Mouse (Mus musculus) liver, embryonic 11.5 days (tissue): ENCODE measurements around the gene Rab37. TPM values are rescaled to one million over a fixed set of nuclear protein-coding genes. Genes with fewer than 3 reads are reported as not detected.
A peak's percentile ranks its signal among the peaks of the same experiment; 100 is the strongest.

Source experiments
- ATAC-seq: fragments of 200-750 bp; cut with Nextera tagmentation; replicated peaks from 2 replicates; pipeline ENCODE4 v1.8.0; 2017; ENCODE audit warnings: moderate number of reproducible peaks, mild to moderate bottlenecking, moderate TSS enrichment, moderate library complexity; ENCODE audit not compliant: low FRiP score
- DNase-seq: peaks from one replicate; pipeline ENCODE4 v3.0.0-alpha.2; 2017; ENCODE audit warnings: low spot score
- H3K27ac ChIP-seq: fragments of 300-500 bp; sonication (generic); 2 replicates; pipeline ENCODE4 v1.5.1; 2014; ENCODE audit warnings: mild to moderate bottlenecking, low read depth, low read length, control low read depth
- H3K27me3 ChIP-seq: fragments of 300-500 bp; sonication (generic); replicated peaks from 2 replicates; pipeline ENCODE4 v1.6.1; 2014; ENCODE audit warnings: low read length, mixed read lengths; ENCODE audit not compliant: control insufficient read depth, insufficient read depth
- H3K36me3 ChIP-seq: fragments of 300-500 bp; sonication (generic); 2 replicates; pipeline ENCODE4 v1.6.1; 2014; ENCODE audit warnings: mild to moderate bottlenecking, low read length, moderate library complexity, mixed read lengths; ENCODE audit not compliant: control insufficient read depth, insufficient read depth
- H3K4me1 ChIP-seq: fragments of 300-500 bp; sonication (generic); replicated peaks from 2 replicates; pipeline ENCODE4 v1.6.1; 2014; ENCODE audit warnings: low read length, mixed read lengths; ENCODE audit not compliant: control insufficient read depth, insufficient read depth
- H3K4me2 ChIP-seq: fragments of 300-500 bp; sonication (generic); 2 replicates; pipeline ENCODE4 v1.6.1; 2014; ENCODE audit warnings: mild to moderate bottlenecking, control low read depth, moderate library complexity
- H3K4me3 ChIP-seq: fragments of 300-500 bp; sonication (generic); 2 replicates; pipeline ENCODE4 v1.5.1; 2014; ENCODE audit warnings: low read depth, low read length, control low read depth
- H3K9ac ChIP-seq: fragments of 300-500 bp; sonication (generic); 2 replicates; pipeline ENCODE4 v1.6.1; 2014; ENCODE audit warnings: low read depth, low read length, control low read depth
- H3K9me3 ChIP-seq: fragments of 300-500 bp; sonication (generic); 2 replicates; pipeline ENCODE4 v1.6.1; 2016; ENCODE audit warnings: low read length, inconsistent platforms, mixed read lengths; ENCODE audit not compliant: control insufficient read depth
- WGBS: fragments of 180-500 bp; shearing (Covaris S2); extraction: QIAGEN DNeasy Blood & Tissue Kit; methylation state at CpG from one replicate; pipeline ENCODE4 v1.1.7; 2014; 5-methylcytosine and 5-hydroxymethylcytosine counted together
- polyA plus RNA-seq: library from polyadenylated mRNA; unstranded; fragments of >200 nt; fragmentation: Nextera tagmentation; extraction: Ambion mirVana; gene quantifications from 2 replicates; pipeline ENCODE4 v1.2.1, GENCODE M21; 2014

The Rab37 gene
- polyA plus RNA-seq, 1 experiment from 2014 or later = 6.3 TPM

- H3K9ac ChIP-seq = peak overlapping the region; percentile 74
- H3K4me3 ChIP-seq = peak overlapping the region; percentile 80
- under 1% methylated on average over 47 of the region's 47 CpGs for WGBS
- DNase-seq (no peak), ATAC-seq (peak; percentile 21)
- no peaks in the 10 kb centered on the region for H3K27me3 ChIP-seq
- H3K27ac ChIP-seq = peak overlapping the region; percentile 72
- H3K9me3 ChIP-seq = no peaks in the 10 kb centered on the region
- H3K4me1 ChIP-seq = peaks cover 39% of the 10 kb centered on the region
- H3K4me2 ChIP-seq = peak overlapping the region; percentile 93
- no peaks in the 10 kb centered on the region; the same call in 1 of the 2 replicates for H3K36me3 ChIP-seq
Measured at GRCm38 (mm10) chr11:115163568-115164150, 72.4 kb downstream of the Rab37 start.

DNA sequence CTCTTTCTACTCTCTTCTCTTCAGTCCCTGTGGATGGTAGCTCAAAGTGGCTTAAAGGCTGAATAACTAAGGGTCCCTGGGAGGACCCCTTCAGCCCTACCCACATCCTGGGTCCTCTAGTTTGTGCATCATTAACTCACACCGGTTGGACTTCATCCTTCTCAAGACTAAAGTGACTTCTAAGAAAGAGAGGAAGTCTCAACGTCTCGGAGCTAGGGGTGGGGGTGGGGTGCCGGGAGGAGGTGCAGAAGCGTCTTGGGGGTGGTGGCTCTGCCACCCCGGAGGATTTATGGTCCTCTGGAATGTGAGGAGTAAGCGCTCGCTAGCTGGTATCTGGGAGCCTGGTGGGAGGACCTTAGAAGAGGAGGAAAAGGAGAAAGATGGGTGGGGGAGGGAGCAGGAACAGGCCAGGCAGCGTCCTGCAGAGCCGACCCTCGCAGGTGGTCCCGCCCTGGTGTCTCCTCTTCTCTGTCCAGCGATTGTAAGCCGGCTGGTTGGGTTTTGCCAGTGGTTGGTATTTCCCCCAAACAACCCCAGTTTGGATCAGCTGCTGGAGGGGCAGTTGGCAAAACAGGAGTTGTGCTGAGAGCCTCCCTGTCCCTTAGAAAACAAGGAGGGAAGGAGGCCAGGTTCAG is 73.2 kb downstream of the Rab37 start:
- no peak for DNase-seq
- Histone ChIP-seq H3K4me1 (peaks cover 38% of the 10 kb centered on the region), H3K4me3 (peak overlapping the region; percentile 80), H3K27ac (peak overlapping the region; percentile 72), H3K9ac (peak overlapping the region; percentile 74), H3K9me3 (no peaks in the 10 kb centered on the region), H3K4me2 (peak overlapping the region; percentile 93), H3K36me3 (no peaks in the 10 kb centered on the region; the same call in 1 of the 2 replicates), H3K27me3 (no peaks in the 10 kb centered on the region)
- ATAC-seq = no peak
- WGBS = 0% methylated on average over 13 of the region's 14 CpGs

- H3K36me3 ChIP-seq = no peaks in the 10 kb centered on the region; the same call in 1 of the 2 replicates
- H3K9me3 ChIP-seq = no peaks in the 10 kb centered on the region
- ATAC-seq (0 out of 2 replicates have a peak, but pooled peaks have one; percentile 14), DNase-seq (no peak)
- peak overlapping the region; percentile 93 for H3K4me2 ChIP-seq
- H3K9ac ChIP-seq = peak overlapping the region; percentile 74
- H3K4me3 ChIP-seq = peak overlapping the region; percentile 80
- H3K4me1 ChIP-seq = peaks cover 38% of the 10 kb centered on the region
- no peaks in the 10 kb centered on the region for H3K27me3 ChIP-seq
- WGBS = 9% methylated on average over 9 of the region's 9 CpGs
- H3K27ac ChIP-seq = peak overlapping the region; percentile 72; the same call in 1 of the 2 replicates
Measured at GRCm38 (mm10) chr11:115164976-115165374, 73.7 kb downstream of the Rab37 start.

DNA sequence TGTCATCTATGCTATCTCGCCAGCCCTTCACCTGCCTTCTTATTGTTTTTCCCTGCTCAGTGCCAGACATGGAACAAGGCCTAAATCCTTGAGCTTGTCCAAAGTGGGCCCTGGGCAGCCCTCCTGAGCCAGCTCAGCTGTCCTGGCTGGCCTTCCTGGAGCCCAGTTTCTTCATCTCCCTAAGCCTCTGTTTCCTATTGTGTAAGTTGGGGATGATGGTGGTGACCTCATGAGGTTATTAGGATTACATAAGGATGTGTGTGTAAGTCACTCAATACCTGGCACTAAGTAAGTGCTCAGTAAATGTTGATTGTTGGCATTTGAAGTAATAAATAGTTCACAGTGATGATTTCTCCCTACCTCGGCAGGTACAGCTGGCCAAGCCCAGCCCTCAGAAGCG is 75.5 kb downstream of the Rab37 start:
- 85% methylated on average over 3 of the region's 3 CpGs for WGBS
- Histone ChIP-seq H3K27ac (no peak overlapping the region), H3K27me3 (no peaks in the 10 kb centered on the region), H3K4me3 (no peak overlapping the region), H3K36me3 (no peaks in the 10 kb centered on the region; the same call in 1 of the 2 replicates), H3K9me3 (no peaks in the 10 kb centered on the region), H3K4me2 (peak overlapping the region; percentile 93), H3K4me1 (peaks cover 33% of the 10 kb centered on the region), H3K9ac (no peak overlapping the region)
- DNase-seq = no peak
- no peak for ATAC-seq

GRCm38 (mm10) chr11:115167631-115168249 is 76.5 kb downstream of the Rab37 start:
- H3K4me3 ChIP-seq = no peak overlapping the region
- 75% methylated on average over 8 of the region's 8 CpGs for WGBS
- no peaks in the 10 kb centered on the region for H3K9me3 ChIP-seq
- no peaks in the 10 kb centered on the region; the same call in 1 of the 2 replicates for H3K36me3 ChIP-seq
- no peak for ATAC-seq
- H3K27ac ChIP-seq = no peak overlapping the region
- no peak overlapping the region for H3K4me2 ChIP-seq
- no peak for DNase-seq
- no peak overlapping the region for H3K9ac ChIP-seq
- no peaks in the 10 kb centered on the region for H3K27me3 ChIP-seq
- peaks cover 33% of the 10 kb centered on the region for H3K4me1 ChIP-seq

- peaks cover 43% of the 10 kb centered on the region for H3K4me1 ChIP-seq
- ATAC-seq (no peak), DNase-seq (no peak)
Measured at GRCm38 (mm10) chr11:115169430-115169829, 78.2 kb downstream of the Rab37 start.

GRCm38 (mm10) chr11:115171125-115171524 is 79.9 kb downstream of the Rab37 start:
- Histone ChIP-seq H3K27ac (no peak overlapping the region), H3K9ac (no peak overlapping the region), H3K36me3 (no peaks in the 10 kb centered on the region; the same call in 1 of the 2 replicates), H3K4me1 (peaks cover 46% of the 10 kb centered on the region), H3K4me2 (no peak overlapping the region), H3K27me3 (no peaks in the 10 kb centered on the region), H3K4me3 (no peak overlapping the region), H3K9me3 (no peaks in the 10 kb centered on the region)
- 69% methylated on average over 8 of the region's 8 CpGs for WGBS
- DNase-seq = no peak
- no peak for ATAC-seq

More at GRCm38 (mm10) chr11:115169430-115169829, 78.2 kb downstream of the Rab37 start:
- no peak overlapping the region for H3K4me2 ChIP-seq
- 87% methylated on average over 4 of the region's 4 CpGs for WGBS
- no peaks in the 10 kb centered on the region for H3K27me3 ChIP-seq
- H3K27ac ChIP-seq = no peak overlapping the region
- H3K36me3 ChIP-seq = no peaks in the 10 kb centered on the region; the same call in 1 of the 2 replicates
- H3K9me3 ChIP-seq = no peaks in the 10 kb centered on the region
- no peak overlapping the region for H3K4me3 ChIP-seq
- H3K9ac ChIP-seq = no peak overlapping the region

DNA sequence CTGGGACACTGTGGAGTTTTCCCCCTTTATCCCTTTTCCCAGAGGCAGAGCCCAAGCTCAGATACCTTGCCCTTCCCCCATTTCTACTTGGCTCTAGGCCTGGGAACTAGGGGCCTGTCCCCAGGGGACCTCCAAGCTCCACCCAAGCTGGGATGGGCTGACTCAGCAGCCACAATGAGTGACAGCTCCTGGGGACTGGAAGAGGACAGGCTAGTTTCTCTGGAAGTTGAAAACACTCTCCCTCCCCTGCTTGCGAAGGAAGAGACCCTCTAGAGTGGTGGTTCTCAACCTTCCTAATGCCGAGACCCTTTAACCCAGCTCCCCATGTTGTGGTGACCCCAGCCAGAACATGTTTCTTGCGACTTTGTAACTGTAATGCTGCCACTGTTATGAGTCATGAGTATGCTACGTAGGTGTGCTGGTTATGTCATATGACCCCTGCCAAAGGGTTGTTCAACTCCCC is 81.6 kb downstream of the Rab37 start:
- H3K9me3 ChIP-seq = no peaks in the 10 kb centered on the region
- 34% methylated on average over 4 of the region's 4 CpGs for WGBS
- no peaks in the 10 kb centered on the region for H3K27me3 ChIP-seq
- H3K4me3 ChIP-seq = no peak overlapping the region
- no peaks in the 10 kb centered on the region; the same call in 1 of the 2 replicates for H3K36me3 ChIP-seq
- peaks cover 54% of the 10 kb centered on the region for H3K4me1 ChIP-seq
- ATAC-seq (peak; percentile 45; the same call in 1 of the 2 replicates), DNase-seq (no peak)
- H3K4me2 ChIP-seq = peak overlapping the region; percentile 45
- no peak overlapping the region for H3K9ac ChIP-seq
- H3K27ac ChIP-seq = 0 out of 2 replicates have a peak overlapping the region, but pooled peaks have one; percentile 3
